Comparison of ENCODE assay signal across 13 mouse cellular contexts in genomic region chr1:119481205-119481932, GRCm38 (mm10). TPM values are rescaled to one million over a fixed set of nuclear protein-coding genes. Genes with fewer than 3 reads are reported as not detected.
A peak's percentile ranks its signal among the peaks of the same experiment; 100 is the strongest.
DNase-seq lines count a peak whose midpoint lies in the region; ATAC-seq and TF ChIP-seq lines count a peak whose summit lies in the region.
"Had no signal": no experiment of that assay in that cellular context is flagged by ENCODE, and none has a peak within 500 bp of the region (broad histone marks: within the 10 kb centered on the region; RNA-seq: fewer than 3 reads in every experiment).

No protein-coding gene starts in this region.

- H3K9ac ChIP-seq in heart, adult 2 months (ENCODE audit: low read depth, low read length) = no peak overlapping the region
- no peak overlapping the region for H3K9ac ChIP-seq in lung, postnatal 0 days (replicated peaks; ENCODE audit: low read depth)
- no peak overlapping the region for H3K9ac ChIP-seq in MEL (ENCODE audit: control insufficient read depth, low read depth, low read length, poor library complexity, severe bottlenecking)
- H3K9ac ChIP-seq: embryonic facial prominence, embryonic 13.5 days; forebrain, embryonic 13.5 days; limb, embryonic 13.5 days had no signal

- TF ChIP-seq EP300 in heart, adult 2 months (IDR thresholded peaks at IDR 0.05; ENCODE audit: insufficient read depth, low read depth, low read length) = no peak
- no peak for TF ChIP-seq EP300 in lung, postnatal 0 days (IDR thresholded peaks at IDR 0.05)
- TF ChIP-seq EP300 in MEL (IDR thresholded peaks at IDR 0.05; ENCODE audit: low read depth in 1 of 2, low read length in 2 of 2) = no peak

- WGBS in heart, adult 2 months = 95% methylated on average over 7 of the region's 7 CpGs
- WGBS in lung, postnatal 0 days = 96% methylated on average over 7 of the region's 7 CpGs
- 91% methylated on average over 7 of the region's 7 CpGs for WGBS in small intestine, adult 2 months

- intact Hi-C loops in heart, adult 2 months (cut with DNase I) = no loop called here
- intact Hi-C loops in heart, postnatal 14 days (cut with DNase I) = no loop called here

- TF ChIP-seq CTCF in heart, adult 2 months (IDR thresholded peaks at IDR 0.05) = peak; percentile 56
- peak; percentile 56 for TF ChIP-seq CTCF in lung, postnatal 0 days (IDR thresholded peaks at IDR 0.05)
- TF ChIP-seq CTCF in MEL (IDR thresholded peaks at IDR 0.05 in 2 of 3, conservative IDR thresholded peaks at IDR 0.05 in 1 of 3; ENCODE audit: control insufficient read depth in 1 of 3, insufficient read depth in 1 of 3, low read depth in 2 of 3, low read length in 3 of 3, poor library complexity in 1 of 3, severe bottlenecking in 1 of 3) = peak; percentile 51 to 65 (median 56)
- TF ChIP-seq CTCF in small intestine, adult 2 months (IDR thresholded peaks at IDR 0.05; ENCODE audit: extremely low read depth, insufficient read length, insufficient replicate concordance, low read depth, low read length) = peak; percentile 22; the same call in 1 of the 2 replicates

- no peak for ATAC-seq in lung, postnatal 0 days
- ATAC-seq: forebrain, embryonic 13.5 days had no signal

- no peak for TF ChIP-seq POLR2A in heart, adult 2 months (IDR thresholded peaks at IDR 0.05; ENCODE audit: insufficient read depth, low read depth, low read length)
- TF ChIP-seq POLR2A in MEL (IDR thresholded peaks at IDR 0.05; ENCODE audit: control insufficient read depth in 1 of 2, insufficient read depth in 1 of 2, low read depth in 1 of 2, low read length in 2 of 2, poor library complexity in 1 of 2) = no peak
- no peak for TF ChIP-seq POLR2A in small intestine, adult 2 months (IDR thresholded peaks at IDR 0.05; ENCODE audit: low read depth, low read length)

- no peak overlapping the region for H3K4me3 ChIP-seq in heart, adult 2 months
- no peak overlapping the region for H3K4me3 ChIP-seq in lung, postnatal 0 days (ENCODE audit: low read depth, low read length)
- no peak overlapping the region for H3K4me3 ChIP-seq in MEL (ENCODE audit: control insufficient read depth in 1 of 2, insufficient read depth in 1 of 2, low read depth in 2 of 2, low read length in 2 of 2)
- no peak overlapping the region for H3K4me3 ChIP-seq in small intestine, adult 2 months (ENCODE audit: low read depth, low read length)
- H3K4me3 ChIP-seq: embryonic facial prominence, embryonic 13.5 days; forebrain, embryonic 13.5 days; limb, embryonic 13.5 days had no signal

- no peak overlapping the region for H3K4me2 ChIP-seq in lung, postnatal 0 days (replicated peaks; ENCODE audit: low read depth, low read length)
- H3K4me2 ChIP-seq: embryonic facial prominence, embryonic 13.5 days; forebrain, embryonic 13.5 days; limb, embryonic 13.5 days had no signal

- no peak overlapping the region for H3K27ac ChIP-seq in heart, adult 2 months
- H3K27ac ChIP-seq in lung, postnatal 0 days (ENCODE audit: low read length) = no peak overlapping the region
- H3K27ac ChIP-seq in MEL (ENCODE audit: control insufficient read depth, low read depth, low read length) = no peak overlapping the region
- H3K27ac ChIP-seq in small intestine, adult 2 months (ENCODE audit: insufficient read depth, low read depth, low read length) = no peak overlapping the region
- H3K27ac ChIP-seq: embryonic facial prominence, embryonic 13.5 days; forebrain, embryonic 13.5 days; limb, embryonic 13.5 days had no signal

- H3K9me3 ChIP-seq in lung, postnatal 0 days (ENCODE audit: low read length) = no peaks in the 10 kb centered on the region
- no peaks in the 10 kb centered on the region for H3K9me3 ChIP-seq in MEL (replicated peaks; ENCODE audit: insufficient read depth, low read length)
- H3K9me3 ChIP-seq: embryonic facial prominence, embryonic 13.5 days; forebrain, embryonic 13.5 days; limb, embryonic 13.5 days had no signal

- DNase-seq in heart, adult 2 months = no peak
- no peak for DNase-seq in heart, postnatal 14 days
- no peak for DNase-seq in lung, postnatal 0 days (ENCODE audit: low spot score)
- no peak for DNase-seq in lung, postnatal 36 days
- DNase-seq in MEL (ENCODE audit: low read depth, low spot score) = peak; percentile 46
- no peak for DNase-seq in layer of hippocampus, adult 9-11 months
- DNase-seq in gastrocnemius, postnatal 25 days = no peak
- DNase-seq: kidney, adult 8-10 months; lung, postnatal 4 days had no signal

- peaks cover 4% of the 10 kb centered on the region for H3K79me2 ChIP-seq in heart, adult 2 months (replicated peaks; ENCODE audit: control insufficient read depth, insufficient read depth, low read length)
- no peaks in the 10 kb centered on the region for H3K79me2 ChIP-seq in MEL (ENCODE audit: control insufficient read depth, insufficient read depth, low read length, poor library complexity)

- no peaks in the 10 kb centered on the region for H3K27me3 ChIP-seq in heart, adult 2 months (ENCODE audit: control insufficient read depth, insufficient read depth, low read length)
- no peaks in the 10 kb centered on the region for H3K27me3 ChIP-seq in lung, postnatal 0 days (replicated peaks; ENCODE audit: insufficient read depth, low read length)
- H3K27me3 ChIP-seq in MEL (ENCODE audit: control insufficient read depth in 1 of 2, insufficient read depth in 2 of 2, low read length in 2 of 2) = no peaks in the 10 kb centered on the region
- H3K27me3 ChIP-seq in small intestine, adult 2 months (ENCODE audit: control insufficient read depth, insufficient read depth, low read length) = no peaks in the 10 kb centered on the region
- H3K27me3 ChIP-seq: embryonic facial prominence, embryonic 13.5 days; forebrain, embryonic 13.5 days; limb, embryonic 13.5 days had no signal

- peaks cover 1% of the 10 kb centered on the region; the same call in 1 of the 2 replicates for H3K4me1 ChIP-seq in heart, adult 2 months (ENCODE audit: control insufficient read depth, insufficient read depth, low read length)
- H3K4me1 ChIP-seq in lung, postnatal 0 days (ENCODE audit: insufficient read depth, low read depth, low read length) = no peaks in the 10 kb centered on the region
- peaks cover 2 to 11% of the 10 kb centered on the region in 2 experiments; a peak in 2 of 4 replicates for H3K4me1 ChIP-seq in MEL (ENCODE audit: control insufficient read depth in 1 of 2, insufficient read depth in 2 of 2, low read length in 2 of 2)
- H3K4me1 ChIP-seq in small intestine, adult 2 months (ENCODE audit: control insufficient read depth, insufficient read depth, insufficient read length, low read length) = peaks cover 2% of the 10 kb centered on the region; the same call in 1 of the 2 replicates

- H3K36me3 ChIP-seq in heart, adult 2 months (ENCODE audit: control insufficient read depth, insufficient read depth, low read length) = no peaks in the 10 kb centered on the region
- peaks cover 16% of the 10 kb centered on the region for H3K36me3 ChIP-seq in lung, postnatal 0 days (ENCODE audit: insufficient read depth, low read length)
- H3K36me3 ChIP-seq in MEL (ENCODE audit: control insufficient read depth in 1 of 2, insufficient read depth in 2 of 2, low read length in 2 of 2) = peaks cover 0 to 13% of the 10 kb centered on the region in 2 experiments; a peak in 2 of 4 replicates
- H3K36me3 ChIP-seq in small intestine, adult 2 months (ENCODE audit: control insufficient read depth, insufficient read depth, low read length) = peaks cover 21% of the 10 kb centered on the region

- no peak; the same call in 1 of the 2 replicates for TF ChIP-seq RAD21 in MEL (IDR thresholded peaks at IDR 0.05; ENCODE audit: low read depth, low read length)

TF ChIP-seq in MEL, 35 proteins besides CTCF, POLR2A, EP300 and RAD21:
- TF ChIP-seq CHD1 (IDR thresholded peaks at IDR 0.05; ENCODE audit: low read depth, low read length) (no peak), SMC3 (IDR thresholded peaks at IDR 0.05; ENCODE audit: low read depth, low read length) (peak; percentile 46)

RNA-seq across cellular contexts. Expression of gene Ralb, which starts 23.2 kb away (rescaled TPM):
- 10 to 100 TPM; 26.9 to 30.1 TPM for total RNA-seq in heart, adult 2 months (2021)
- polyA plus RNA-seq in heart, adult 2 months (2012; rRNA removed) = 23.1 and 29.1 TPM in 2 replicates
- total RNA-seq in heart, postnatal 14 days (2021) = 10 to 100 TPM; 36.7 to 39.6 TPM
- 151 and 177 TPM in 2 replicates for polyA plus RNA-seq in lung, postnatal 0 days (2015; fragmentation: Nextera tagmentation; extraction: Ambion mirVana)
- total RNA-seq in MEL (2012; rRNA removed) = 26.2 and 28.0 TPM in 2 replicates
- polyA plus RNA-seq in MEL (2012; ENCODE audit: insufficient read depth in 1 of 2, insufficient read length in 2 of 2, low read depth in 1 of 2, low replicate concordance in 2 of 2, missing spikeins in 1 of 2) = 10 to 100 TPM in 1 of 2 experiments, not detected in 1; 45.1 TPM
- polyA plus RNA-seq in small intestine, adult 2 months (2012; rRNA removed) = 20.3 and 42.4 TPM in 2 replicates
- 10 to 100 TPM in 1 of 2 experiments, 1 to 10 TPM in 1; 7.7 to 10.4 TPM for total RNA-seq in gastrocnemius, postnatal 25 days (2021)

RNA-seq across cellular contexts. Expression of gene Tmem185b, which starts 44.6 kb away (rescaled TPM):
- 10 to 100 TPM; 14.8 to 15.8 TPM for total RNA-seq in heart, adult 2 months (2021)
- polyA plus RNA-seq in heart, adult 2 months (2012; rRNA removed) = 14.2 and 15.1 TPM in 2 replicates
- 10 to 100 TPM; 12.1 to 12.3 TPM for total RNA-seq in heart, postnatal 14 days (2021)
- polyA plus RNA-seq in lung, postnatal 0 days (2015; fragmentation: Nextera tagmentation; extraction: Ambion mirVana) = 23.1 and 25.8 TPM in 2 replicates
- 19.7 and 25.2 TPM in 2 replicates for total RNA-seq in MEL (2012; rRNA removed)
- 10 to 100 TPM in 1 of 2 experiments, not detected in 1; 35.8 TPM for polyA plus RNA-seq in MEL (2012; ENCODE audit: insufficient read depth in 1 of 2, insufficient read length in 2 of 2, low read depth in 1 of 2, low replicate concordance in 2 of 2, missing spikeins in 1 of 2)
- polyA plus RNA-seq in small intestine, adult 2 months (2012; rRNA removed) = 18.6 and 22.2 TPM in 2 replicates
- 1 to 10 TPM; 3.7 to 4.3 TPM for total RNA-seq in gastrocnemius, postnatal 25 days (2021)

RNA-seq across cellular contexts. Expression of gene Inhbb, which starts 59.3 kb away (rescaled TPM):
- total RNA-seq in heart, adult 2 months (2021) = 1 to 10 TPM in 1 of 2 experiments, under 1 TPM in 1; 0.99 to 1.1 TPM
- 1.3 and 2.2 TPM in 2 replicates for polyA plus RNA-seq in heart, adult 2 months (2012; rRNA removed)
- total RNA-seq in heart, postnatal 14 days (2021) = 1 to 10 TPM; 1.0 to 1.6 TPM
- polyA plus RNA-seq in lung, postnatal 0 days (2015; fragmentation: Nextera tagmentation; extraction: Ambion mirVana) = 2.4 and 2.9 TPM in 2 replicates
- total RNA-seq in MEL (2012; rRNA removed) = not detected in 2 replicates
- not detected for polyA plus RNA-seq in MEL (2012; ENCODE audit: insufficient read depth in 1 of 2, insufficient read length in 2 of 2, low read depth in 1 of 2, low replicate concordance in 2 of 2, missing spikeins in 1 of 2)
- polyA plus RNA-seq in small intestine, adult 2 months (2012; rRNA removed) = 1.3 and 1.6 TPM in 2 replicates
- total RNA-seq in gastrocnemius, postnatal 25 days (2021) = 1 to 10 TPM in 1 of 2 experiments, under 1 TPM in 1; 0.87 to 1.7 TPM
